Mouse (Mus musculus): Measurements from ENCODE around the gene Col6a1.

Gene Col6a1

DNA sequence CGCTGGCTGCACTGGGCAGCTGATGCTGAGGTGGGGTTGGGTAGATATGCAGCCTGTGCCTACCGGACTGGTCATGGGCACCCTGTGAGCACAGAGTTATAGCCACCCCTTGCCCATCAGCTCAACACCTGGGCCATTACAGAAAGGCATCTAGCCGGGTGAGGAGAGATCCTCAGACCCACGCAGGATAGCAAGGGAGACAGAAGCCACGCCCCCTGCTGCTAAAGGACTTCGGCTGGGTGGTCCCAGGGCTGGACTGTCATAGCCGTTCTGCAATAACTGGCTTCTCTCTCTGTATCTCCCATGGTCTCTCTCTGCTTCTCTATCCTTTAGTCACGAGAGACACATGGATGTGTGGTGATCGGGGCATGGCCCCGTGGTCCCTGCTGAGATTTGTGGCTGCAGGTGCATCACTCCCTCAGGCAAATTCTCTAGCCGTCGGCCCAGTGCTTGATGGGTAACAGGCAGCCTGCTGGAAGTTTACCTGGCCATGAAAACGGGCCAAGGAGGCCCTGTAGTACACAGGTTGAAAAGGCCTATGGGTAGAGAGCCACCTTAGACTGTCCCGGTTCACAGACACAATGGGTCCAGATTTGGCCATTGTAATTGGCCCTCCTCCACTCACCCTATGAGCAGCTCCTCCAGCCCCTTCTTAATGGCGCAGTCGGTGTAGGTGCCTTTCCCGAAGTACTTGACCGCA is 3.1 kb downstream of the Col6a1 start:
- DNase-seq: no peak

DNA sequence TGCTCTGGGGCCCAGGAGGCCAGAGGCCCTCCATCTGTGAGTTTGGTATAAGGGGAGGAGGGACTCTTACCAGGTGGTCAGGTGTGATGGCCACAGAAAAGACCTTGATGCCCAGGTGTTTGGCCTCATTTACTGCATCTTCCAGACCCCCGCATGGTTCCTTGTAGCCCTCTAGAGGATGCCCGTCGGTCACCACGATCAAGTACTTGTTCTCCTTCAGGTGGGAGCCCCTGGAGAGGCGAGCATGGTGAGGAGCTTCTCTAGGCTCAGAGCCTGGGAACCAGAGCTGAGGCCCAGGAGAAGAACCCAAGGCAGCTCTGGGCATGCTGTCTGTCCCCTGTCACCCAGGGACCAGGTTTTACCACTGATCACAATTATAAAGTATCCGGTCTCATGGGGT is 4.2 kb downstream of the Col6a1 start:
- no peak for DNase-seq

DNA sequence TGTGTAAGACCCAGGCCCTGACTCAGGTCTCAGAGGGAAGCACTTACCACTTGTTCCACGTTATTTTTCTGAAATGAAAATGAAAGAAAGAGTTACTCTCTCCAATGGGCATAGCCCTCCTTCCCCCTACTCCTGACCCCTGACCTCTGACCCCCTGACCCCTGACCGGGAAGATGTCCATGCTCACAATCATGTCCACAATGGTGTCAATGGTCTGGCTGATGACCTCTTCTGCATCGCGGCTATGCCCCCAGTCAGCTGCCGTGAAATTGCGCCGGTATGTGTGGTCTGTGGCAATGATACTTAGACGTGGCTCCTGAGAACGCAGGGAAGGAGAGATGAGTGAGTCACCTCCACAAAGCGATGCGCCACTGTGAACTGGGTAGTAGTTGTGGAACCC is 4.8 kb downstream of the Col6a1 start:
- DNase-seq: no peak

DNA sequence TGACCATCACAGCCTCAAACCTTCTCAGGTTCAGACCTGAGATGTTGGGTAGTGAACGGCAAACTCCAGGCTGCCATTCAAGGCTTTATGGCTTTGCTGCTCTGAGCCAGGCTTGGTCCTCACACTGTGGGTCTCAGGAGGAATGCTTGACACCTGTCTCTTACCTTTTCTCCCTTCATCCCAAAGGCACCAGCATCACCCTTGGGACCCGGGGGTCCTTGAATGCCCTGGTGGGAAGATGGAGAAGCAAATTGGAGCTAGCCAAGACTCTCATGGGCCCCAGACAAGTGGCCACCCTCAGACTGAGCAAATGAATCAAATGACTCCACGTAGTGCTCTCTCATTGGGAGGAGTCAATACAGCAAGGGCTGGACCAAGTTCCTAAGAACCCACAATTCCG is 8.3 kb downstream of the Col6a1 start:
- no peak for DNase-seq

DNA sequence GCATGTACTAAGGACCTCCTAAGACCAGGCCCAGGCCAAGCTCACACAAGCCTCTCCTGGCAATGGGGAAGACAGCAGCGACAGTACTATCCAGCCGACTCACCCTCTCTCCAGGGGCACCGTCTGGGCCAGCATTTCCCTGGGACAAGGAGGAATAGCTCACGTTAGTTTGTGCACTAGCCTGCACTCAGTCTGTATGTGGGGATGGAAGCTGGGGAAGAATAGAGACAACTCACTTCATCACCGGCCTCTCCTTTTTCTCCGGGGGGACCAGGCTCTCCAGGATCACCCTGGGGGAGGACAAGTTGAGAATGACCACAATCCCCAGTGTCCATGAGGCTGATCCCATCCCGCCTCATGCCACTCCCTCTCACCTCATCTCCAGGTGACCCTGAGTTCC is 8.9 kb downstream of the Col6a1 start:
- DNase-seq: no peak

DNA sequence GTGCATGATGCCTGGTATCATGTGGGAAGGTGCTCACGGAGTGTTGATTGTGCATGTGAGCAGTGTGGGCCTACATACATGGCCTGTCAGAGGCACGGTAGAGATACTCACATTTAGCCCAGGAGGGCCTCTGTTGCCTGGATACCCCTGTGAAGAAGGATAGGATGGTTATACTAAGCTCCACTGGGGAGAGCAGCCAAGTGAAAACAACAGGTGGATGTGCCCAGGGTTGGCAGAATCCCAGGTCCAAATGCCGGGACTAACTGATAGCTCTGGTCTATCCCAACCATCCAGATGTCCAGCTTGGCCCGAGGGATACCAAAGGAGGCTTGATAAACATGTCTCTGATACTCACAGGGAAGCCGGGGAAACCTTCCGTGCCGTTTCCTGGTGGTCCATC is 11.7 kb downstream of the Col6a1 start:
- no peak for DNase-seq

DNA sequence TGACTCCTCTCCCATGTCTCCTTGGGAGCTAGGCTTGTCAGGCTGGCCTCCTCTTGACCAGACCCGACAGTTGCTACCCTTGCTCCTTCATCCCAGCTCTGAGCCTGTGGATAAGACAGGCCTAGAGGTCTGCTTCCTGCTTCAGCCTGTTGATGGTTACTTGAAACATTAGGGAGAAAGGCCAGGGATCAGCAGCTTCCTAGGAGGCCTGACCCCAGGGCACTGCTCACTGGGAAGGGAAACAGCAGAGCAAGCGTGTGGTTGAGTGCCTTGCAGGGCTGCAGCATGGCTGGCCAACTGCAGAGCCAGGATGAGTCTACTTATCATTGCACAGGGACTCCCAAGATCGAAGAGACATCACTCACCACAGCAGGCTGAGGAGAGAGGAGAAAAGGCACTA is 13.5 kb downstream of the Col6a1 start:
- no peak for DNase-seq

DNA sequence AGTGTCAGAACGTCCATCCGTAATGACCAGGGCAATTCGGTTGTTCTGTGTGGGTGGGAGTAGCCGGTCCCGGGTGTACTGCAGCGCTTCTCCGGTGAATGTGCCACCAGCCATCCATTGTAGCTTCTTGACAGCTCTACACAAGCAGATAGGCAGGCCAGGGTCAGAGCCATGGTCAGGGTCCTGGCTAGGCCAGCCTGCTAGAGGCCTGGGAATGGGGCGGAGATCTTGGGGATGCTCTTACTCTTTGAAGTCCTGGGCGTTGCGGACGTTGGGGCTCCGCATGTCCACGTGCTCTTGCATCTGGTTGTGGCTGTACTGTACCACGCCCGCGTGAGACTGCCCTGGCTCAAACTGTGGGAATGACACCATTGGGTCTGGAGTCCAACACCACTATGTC is 14.6 kb downstream of the Col6a1 start:
- no peak for DNase-seq

DNA sequence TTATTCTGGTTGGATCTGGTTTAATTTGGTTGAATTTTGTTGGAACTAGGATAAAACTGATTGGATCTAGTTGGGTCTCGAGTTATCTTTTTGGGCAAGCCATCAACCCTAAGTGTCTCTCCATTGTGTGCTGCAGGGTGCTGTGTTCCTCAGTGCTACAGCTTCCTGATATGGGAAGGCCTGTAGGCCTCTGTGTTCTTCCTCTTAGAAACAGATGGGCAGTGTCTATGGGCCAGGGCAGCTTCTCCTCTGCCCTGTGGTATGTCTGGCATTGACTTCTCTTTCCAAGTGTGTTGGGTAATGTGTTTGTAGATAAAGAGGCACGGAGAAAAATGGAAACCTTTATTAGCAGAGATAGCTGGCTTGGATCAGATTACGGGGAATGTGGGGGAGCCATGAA is 17.5 kb downstream of the Col6a1 start:
- no peak for DNase-seq

DNA sequence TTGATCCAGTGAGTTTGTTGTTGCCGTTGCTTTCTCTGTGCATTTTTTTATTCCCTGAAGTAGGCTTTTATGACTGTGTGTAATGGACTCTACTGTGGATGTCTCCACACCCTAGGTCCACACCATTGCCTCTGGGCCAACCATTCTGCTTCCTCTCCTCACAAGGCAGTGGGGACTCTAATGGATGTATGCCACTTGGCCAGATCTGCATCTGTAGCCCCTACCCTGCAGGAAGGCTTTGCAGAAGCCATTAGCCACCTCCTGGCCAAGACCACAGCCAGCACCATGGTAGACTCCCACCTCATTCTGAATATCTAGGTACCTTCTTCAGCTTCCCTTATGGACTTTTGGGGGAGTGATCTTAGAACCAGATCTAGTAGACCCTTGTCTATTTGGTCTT is 18.4 kb downstream of the Col6a1 start:
- DNase-seq: no peak

DNA sequence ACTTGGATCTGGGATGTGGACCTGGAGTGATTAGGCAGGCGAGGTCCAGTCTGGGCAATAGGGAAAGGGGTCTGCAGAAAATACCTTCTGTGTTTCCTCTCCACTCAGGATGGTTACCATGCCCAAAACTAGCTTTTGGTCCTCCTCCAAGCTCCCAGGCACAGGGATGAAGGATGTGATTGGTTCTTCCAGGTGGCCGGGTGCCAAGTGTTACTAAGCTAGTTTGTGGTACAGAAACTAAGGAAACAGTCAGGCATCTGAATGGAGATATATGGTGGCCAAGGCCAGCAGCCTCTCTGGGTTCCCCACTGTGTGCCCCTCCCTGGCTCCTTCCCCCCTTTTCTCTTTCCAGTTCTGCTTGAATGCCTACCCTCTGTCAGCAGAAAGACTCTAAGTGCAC is 19.0 kb downstream of the Col6a1 start:
- no peak for DNase-seq

DNA sequence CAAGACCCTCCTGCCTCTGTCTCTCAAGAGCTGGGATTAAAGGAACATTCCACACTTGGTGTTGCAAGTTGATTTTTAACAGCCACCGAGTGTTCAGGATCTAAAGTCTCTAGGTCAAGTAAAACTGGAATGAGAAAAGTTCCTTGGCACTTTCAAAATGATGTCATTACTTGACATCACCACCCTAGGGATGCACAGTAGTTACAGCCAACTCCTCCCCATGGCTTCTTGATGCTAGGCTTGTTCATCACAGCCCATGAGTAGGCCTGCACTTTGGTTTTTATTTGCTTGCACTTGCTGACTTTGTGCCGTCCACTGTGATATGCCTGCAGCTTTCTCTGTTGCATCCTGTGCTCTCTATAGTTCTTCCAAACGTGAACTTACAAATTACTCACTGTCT is 21.6 kb downstream of the Col6a1 start:
- no peak for DNase-seq

DNA sequence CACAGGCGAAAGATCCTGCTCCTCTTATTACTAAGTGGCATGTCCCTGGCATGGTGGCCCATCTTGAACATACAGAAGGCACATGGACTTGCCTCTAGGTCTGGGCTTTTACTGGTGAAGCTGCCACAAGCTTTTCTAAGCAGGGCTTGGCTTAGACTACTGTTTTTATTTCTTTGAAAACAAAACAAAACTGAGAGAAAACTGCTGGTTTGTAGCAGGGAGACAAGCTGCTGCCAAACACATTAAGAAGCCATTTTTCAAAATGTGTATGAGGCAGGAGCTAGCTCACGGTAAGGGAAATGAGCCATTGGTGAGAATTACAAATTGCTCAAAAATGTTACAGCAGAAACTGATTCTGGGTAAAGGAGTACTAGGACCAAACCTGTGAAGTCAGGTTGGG is 24.5 kb downstream of the Col6a1 start:
- no peak for DNase-seq

DNA sequence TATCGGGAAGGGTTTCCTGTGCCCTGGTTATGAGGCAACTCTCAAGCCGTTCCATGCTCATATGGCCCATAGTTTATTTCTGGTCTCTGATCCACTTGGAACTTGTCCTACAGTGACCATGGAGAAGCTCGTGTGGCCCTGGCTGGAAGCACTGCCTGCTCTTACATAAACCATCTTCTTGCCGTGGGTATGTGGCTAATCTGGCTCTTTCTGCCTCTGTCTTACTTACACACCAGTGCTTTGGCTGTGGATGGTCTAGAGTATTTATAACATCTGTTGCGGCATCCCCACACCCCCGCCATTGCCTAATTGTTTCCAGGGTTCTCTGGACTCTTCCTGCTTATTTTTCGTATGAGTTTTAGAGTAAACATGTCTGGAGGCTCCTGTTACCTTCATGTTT is 26.2 kb downstream of the Col6a1 start:
- DNase-seq: no peak

DNA sequence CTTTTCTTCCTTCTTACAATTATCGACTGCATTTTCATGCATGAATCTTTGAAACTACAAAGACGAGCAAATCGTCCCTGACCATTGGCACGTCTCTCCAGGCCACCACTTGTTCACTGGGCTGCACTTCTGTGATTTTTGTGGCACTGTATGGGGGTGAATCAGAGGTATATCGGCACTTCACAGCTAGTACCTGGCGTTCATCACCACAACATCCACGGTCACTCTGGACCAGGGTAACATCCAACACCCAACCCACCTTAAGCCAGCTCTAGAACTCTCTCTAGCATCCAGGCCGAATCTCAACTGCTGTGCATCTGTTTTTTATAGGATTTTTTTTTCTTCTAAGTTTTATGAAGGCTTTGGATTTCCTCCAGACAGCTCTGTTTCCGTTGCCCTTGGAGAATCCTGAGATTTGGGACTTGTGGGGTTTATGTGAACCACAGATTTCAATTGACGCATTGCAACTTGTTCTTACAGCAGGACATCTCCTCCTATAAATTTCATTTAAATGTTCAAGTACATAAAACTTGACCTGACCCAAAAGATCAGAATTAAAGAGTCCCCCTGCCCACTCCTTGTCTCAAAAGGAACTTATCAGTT is 30.6 kb downstream of the Col6a1 start:
- no peak for DNase-seq

DNA sequence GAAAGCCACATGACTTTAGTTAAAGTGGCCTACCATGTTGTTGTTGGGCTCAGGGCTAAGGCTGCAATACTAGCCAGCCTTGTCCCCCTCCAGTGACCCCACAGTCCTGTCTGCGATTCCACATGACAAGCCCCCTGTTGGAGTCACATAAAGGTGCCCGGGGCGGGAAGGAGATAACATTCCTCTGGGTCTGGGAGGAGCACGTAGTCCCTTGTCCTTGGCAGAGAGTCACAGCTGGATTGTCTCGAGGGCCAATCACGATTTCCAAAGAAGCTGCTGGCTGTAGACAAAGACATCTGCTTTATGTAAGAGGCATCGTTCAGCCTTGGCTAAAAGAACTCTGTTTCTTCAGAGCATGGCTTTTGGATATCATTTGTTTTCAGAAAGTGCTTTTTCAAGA is 31.2 kb downstream of the Col6a1 start:
- DNase-seq: no peak

DNA sequence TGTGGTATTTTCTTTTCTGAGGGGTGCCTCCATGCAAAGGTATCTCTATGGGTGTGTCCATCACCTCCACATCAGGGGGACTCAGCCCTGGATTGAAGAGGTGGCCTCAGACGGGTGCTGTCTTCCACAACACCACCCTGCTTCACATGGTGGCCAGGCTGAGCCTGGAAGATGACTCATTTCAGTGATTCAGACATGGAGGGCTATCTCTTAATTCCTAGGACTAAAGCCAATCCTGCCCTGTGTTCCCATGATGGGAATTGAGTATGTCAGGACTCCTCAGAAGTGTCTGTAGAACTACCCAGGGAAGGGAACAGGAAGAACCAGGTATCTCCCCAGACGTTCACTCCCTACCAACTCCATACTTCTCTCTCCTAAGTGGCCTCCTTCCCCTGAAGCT is 32.5 kb downstream of the Col6a1 start:
- no peak for DNase-seq

DNA sequence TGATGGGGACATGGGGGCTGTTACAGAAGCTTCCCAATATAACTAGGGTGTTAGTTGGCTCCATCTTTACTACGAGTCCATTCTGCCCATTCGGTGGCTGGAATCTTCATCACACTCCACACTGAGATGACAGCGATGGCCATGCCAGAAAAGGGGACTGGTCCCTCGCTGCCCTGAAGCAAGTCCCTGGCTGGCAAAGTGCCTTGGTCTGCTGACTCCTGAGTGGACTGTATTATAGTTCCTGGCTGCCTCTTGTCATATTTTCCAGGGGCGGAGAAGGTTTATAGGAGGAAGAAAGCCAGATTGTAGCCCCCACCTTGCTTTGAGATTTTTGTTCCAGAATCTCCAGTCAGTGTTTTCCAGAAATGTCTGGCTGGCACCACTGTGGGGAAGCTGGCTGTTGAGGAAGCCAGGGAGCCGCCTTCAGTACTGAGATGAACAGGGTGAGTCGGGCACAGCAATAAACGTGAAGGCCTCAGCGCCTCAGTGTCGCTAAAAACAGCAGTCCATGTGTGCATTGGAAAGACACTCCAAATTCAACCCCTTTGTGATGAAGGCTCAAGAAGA is 40.4 kb downstream of the Col6a1 start:
- DNase-seq: no peak

DNA sequence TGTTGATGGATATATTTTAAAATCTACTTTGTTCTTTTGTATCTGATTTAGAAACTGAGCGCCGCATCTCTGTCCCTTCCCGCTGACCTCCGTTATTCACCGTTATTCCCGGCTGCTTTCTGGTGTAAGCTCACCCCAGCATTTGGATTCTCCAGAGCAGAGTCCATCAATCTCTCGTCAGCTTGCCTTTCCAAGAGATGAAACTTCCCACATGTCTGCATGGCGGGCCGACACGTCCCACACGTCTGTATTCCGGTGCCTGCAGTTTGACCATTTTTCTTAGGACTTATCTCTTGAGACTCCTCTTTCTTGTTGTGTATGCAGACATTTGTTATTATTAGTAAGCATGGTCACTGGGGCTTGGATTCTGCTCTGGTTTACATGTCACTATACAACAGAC is 42.0 kb downstream of the Col6a1 start:
- no peak for DNase-seq

DNA sequence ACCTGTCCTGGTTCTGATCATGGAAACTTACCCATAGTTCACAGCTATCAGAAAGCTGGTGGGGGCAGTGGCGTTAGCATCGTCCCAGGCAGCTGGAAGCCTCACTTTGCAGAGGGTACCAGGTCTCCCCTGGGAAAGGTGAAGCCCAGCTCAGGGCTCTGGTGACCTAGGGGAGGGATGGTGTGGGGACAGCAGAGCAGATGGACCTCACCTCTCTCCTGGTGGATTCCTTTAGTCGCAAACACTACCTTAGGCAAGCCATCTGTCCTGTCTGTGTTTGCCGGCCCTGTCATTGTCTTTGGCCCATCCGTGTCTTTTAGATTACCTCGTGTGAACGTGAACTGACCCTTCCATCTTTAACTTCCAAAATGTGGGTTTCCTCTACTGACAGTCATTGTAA is 42.5 kb downstream of the Col6a1 start:
- DNase-seq: no peak

DNA sequence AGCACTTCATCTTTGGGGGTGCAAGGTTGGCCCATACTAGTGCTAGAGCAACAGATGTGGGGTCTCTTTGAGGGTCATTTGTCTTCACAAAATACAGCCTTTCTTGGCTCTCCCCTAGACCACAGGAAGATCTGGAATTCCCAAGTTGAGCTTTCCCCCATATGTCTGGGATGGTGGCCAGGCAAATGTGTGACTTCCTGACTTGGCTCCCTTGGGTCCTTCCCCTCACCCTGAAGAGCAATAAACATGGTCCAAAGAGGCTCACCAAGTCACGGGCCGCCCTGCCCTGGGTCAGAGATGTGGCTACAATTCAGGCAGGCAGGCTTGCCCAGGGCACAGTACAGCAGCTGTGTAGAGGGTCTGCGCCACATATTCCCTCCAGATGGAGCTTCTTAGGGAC is 44.1 kb downstream of the Col6a1 start:
- no peak for DNase-seq

DNA sequence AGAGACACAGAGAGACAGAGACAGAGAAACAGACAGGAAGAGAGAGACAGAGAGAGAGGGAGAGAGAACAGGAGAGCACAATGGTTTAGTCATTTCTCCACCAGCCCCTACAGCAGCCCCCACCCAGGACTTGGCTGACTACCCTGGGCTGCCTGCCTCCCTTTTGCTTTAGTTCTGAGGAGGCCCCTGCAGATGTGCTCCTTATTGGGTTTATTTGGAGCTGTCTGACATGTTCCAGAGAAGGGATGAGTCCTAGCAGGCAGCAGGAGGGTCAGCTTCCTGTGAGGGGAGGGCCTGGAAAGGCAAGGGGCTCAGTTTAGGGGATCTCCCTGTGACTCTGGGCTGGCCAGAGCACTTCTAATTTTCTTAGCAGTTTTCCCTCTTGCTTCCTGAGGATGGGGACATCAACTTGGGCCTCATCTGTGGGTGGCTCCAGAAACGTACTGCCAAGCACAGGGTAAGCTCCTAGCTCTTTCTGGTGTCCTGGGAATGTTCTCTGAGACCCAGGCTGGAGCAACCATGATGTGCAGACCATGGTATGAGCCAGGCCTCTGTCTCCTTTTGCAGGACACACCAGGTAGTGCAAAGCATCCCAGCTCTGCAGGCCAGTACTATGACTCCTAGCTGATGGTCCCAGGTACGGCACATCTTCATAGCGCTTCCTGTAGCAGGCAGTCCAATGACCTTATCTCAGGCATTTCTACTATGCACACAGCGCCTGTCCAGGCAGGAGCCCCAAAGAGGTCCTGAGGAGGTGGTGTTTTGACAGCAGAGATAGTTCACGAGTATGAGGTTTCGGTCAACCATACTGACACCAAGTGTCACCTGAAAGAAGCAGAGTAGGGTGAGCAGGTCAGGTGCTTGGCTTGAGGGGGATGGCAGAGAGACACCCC is 45.0 kb downstream of the Col6a1 start:
- DNase-seq: no peak

DNA sequence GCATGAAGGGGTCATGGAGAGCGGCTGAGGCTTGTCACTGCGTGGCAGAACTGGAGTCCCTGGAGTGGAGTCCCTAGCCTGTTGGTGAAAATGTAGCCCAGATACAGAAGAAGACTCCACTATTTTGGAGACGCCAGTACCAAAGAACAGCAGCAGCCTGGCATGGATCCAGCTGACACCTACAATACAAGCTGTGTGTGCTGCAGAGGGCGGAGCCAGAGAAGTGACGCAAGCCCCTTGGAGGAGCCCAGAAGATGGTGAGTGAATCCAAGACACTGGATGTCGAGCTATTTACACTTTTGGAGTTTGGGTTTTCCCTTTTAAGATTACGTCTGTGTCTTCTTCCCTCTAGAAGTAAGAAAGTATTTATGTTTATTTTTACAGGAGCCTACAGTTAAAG is 47.8 kb downstream of the Col6a1 start:
- no peak for DNase-seq

DNA sequence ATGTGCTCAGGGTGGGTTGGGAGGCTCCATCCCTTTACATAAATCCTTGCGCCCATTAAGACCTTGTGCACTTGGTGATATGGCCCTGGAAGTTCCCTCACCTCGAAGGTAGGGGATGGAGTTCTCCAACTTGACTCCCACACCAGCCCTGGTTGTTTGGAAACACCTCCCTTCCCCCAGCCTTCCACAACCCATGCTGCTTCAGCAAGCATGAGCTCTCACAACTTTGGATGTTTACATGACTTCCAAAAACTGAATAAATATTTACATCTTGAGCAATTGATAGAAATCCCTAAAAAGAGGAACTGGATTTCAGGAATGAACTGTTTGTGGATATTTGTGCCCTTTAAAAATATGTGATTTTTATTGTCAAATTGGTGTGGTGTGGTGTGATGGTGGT is 50.7 kb downstream of the Col6a1 start:
- DNase-seq: no peak

Measured in cerebellum, adult 18-20 months (tissue).